Mouse (Mus musculus) cortical plate, adult 2 months (tissue): ENCODE measurements around the gene Lrrfip2.

ENCODE experiments used
- CTCF ChIP-seq: fragments of 200-500 bp; IDR thresholded peaks from 2 replicates; pipeline ENCODE4 v1.5.1; 2011; ENCODE audit warnings: mild to moderate bottlenecking, control low read depth, low read length; ENCODE audit not compliant: insufficient read depth; ENCODE audit errors: extremely low read depth
- POLR2A ChIP-seq: fragments of 200-500 bp; IDR thresholded peaks from 2 replicates; pipeline ENCODE4 v1.6.1; 2011; ENCODE audit warnings: mild to moderate bottlenecking, low read length, control low read depth; ENCODE audit not compliant: insufficient read depth; ENCODE audit errors: extremely low read depth

DNA sequence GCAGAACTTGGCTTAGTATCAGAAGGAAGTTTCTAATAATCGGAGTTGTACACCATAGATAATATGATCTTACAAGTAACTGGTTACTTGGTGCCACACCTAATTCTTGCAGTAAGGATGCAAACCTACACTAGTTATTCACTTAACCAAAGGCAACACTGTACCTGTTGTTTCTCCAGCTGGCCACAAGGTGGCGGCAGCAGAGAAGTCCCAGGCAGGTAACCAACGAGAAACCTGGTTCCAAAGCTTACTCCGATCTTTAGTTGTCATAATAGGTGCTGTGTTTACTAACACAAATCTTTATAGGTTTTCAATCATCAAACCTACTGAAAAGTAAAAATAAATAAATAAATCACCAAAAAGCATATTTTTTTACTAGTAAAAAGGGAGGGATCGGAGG lies 24.3 kb upstream of the Lrrfip2 start:
- TF ChIP-seq POLR2A (no peak), CTCF (peak; percentile 89)
